Mouse (Mus musculus) retina, postnatal 7 days (tissue): ENCODE measurements around the gene Azi2.

ENCODE experiments used
- DNase-seq: peaks from one replicate; pipeline ENCODE4 v3.0.0-alpha.2; 2012; ENCODE audit warnings: low read depth, low spot score

The Azi2 gene

GRCm38 (mm10) chr9:118082575-118083431, 42.5 kb downstream of the Azi2 start:
- DNase-seq = no peak

- DNase-seq = no peak
Observed at GRCm38 (mm10) chr9:118083834-118084233, 43.5 kb downstream of the Azi2 start.

GRCm38 (mm10) chr9:118099395-118099794, 59.1 kb downstream of the Azi2 start:
- peak; percentile 21 for DNase-seq

DNA sequence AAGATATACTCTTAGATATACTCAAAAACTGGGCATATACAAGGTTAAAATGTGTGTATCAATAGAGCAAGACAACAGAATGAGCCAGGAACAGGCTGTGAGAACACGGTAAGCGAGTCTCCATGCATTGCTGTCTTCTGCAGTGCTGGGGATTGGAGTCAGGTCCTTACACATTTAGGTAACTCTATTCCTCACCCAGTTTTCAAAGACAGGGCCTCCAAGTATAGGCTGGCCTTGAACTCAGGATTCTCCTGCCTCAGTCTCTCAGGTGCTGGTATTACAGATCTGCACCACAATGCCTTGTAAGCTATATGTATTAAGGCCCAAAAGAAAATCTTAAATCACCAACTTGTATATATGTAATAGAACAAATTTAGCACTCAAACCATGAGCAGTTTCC, 60.2 kb downstream of the Azi2 start:
- no peak for DNase-seq

- no peak for DNase-seq
Observed at GRCm38 (mm10) chr9:118101802-118102201, 61.5 kb downstream of the Azi2 start.

DNA sequence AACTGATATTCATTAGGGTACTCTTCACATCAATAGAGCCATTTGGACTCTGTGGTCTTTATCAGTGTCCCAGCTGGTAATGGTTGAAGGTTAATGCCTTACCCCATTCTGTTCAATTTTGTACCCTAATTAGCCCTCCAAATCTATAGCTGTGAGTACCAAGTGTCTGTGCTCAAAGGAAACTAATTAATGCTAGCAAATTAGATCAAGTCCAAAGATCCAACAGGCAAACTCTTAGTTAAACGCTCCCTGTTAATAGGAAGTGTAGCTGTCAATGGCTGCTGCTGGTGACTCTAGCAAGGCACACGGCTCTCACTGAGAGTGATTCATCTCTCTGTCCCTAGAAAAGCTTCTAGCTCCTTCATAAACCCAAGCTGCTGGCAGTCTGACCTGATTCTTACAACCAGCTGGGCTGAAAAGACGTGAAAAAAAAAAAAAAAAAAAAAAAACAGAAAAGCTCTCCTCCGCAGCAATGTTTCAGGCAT, 68.3 kb downstream of the Azi2 start:
- no peak for DNase-seq

DNA sequence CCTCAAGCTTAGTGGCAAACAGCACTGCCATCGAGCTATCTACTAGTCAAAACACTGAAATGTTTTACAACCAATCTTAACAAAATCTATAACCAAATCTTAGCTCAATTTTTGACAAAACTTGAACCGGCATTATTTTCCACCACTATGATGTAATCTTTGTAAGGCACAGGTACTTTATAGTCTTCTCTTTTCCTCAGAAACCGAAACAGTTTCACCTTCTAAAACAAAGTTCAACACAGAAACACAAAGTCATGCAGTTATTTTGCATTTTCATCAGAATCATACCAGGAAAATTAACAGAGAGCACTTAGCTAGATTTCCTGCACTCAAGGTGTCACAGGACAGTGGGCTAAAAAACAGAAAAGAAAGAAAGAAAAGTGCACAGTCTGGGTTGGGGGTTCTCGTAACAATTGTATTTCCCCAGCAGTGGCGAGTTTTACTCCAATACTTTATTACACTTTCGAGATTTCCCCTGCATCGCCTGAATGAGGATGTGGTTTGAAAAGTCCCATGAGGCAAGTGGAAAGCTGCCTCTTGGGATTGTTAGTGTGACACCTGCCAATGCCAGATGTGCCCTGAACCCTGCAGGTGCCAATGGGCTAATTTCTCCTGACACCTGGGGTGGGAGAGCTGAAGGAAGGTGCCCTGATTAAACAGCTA, 69.5 kb downstream of the Azi2 start:
- no peak for DNase-seq

- no peak for DNase-seq
Observed at GRCm38 (mm10) chr9:118110360-118110710, 70.0 kb downstream of the Azi2 start.
